Mouse (Mus musculus): ENCODE results near the gene Tle6. TPM values are rescaled to one million over a fixed set of nuclear protein-coding genes. Genes with fewer than 3 reads are reported as not detected.
A peak's percentile ranks its signal among the peaks of the same experiment; 100 is the strongest.

Tle6 gene
- total and polyA plus RNA-seq, 3 experiments: 16.9 to 31.9 TPM; not detected in 1

DNA sequence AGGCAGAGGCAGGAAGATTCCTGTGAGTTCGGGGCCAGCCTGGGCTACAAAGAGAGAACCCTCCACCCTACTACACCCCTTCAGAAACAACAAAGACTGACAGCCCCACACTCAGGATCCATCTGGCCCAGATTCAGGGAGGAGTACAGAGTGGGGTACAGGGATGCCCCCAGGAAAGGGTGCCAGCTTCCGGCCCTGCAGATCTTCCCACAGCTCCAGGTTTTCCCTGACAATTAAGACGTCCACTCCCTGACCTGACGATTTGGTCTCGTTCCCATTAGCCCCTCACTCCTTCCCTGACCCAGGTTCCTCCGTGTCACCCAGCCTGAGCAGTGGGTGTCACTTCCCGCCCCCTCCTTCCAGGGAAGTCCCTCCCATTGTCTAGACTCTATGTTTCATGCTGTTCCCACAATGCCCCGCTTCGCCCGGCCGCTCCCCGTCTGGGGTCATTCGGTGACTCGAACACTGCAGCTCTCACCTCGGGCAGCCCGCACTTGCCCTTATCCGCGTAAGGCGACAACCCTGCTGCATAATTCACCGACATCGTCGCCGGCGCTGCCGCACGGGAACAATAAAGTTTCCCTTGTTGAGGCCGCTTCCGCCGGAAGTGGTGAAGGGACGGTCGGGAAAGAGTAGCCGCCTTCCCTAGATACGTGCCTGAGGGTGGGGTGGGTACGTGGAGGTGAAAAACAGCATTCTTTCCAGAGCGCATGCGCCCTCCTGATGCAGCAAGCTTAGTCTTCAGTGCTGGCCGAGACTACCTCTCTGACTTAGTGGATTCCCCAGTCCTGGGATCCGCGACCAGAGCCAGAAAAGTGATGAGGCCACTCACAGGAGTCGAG, 26.3 kb upstream of the Tle6 start, which contains the start of gene Sirt6 (continued):
- peak in 1 of 2 experiments; percentile 40; a peak in 1 of 4 replicates for TF ChIP-seq EP300 (IDR thresholded peaks at IDR 0.05; ENCODE audit: low read depth in 1 of 2, low read length in 2 of 2)
- TF ChIP-seq MXI1 (IDR thresholded peaks at IDR 0.05; ENCODE audit: low read depth, low read length): peak; percentile 41; the same call in 1 of the 2 replicates
- TF ChIP-seq MAX (IDR thresholded peaks at IDR 0.05; ENCODE audit: low read length): peak; percentile 4; the same call in 1 of the 2 replicates
- TF ChIP-seq POLR2AphosphoS2 (IDR thresholded peaks at IDR 0.05; ENCODE audit: low read length): peak; percentile 94
- no peak for TF ChIP-seq GABPA (IDR thresholded peaks at IDR 0.05; ENCODE audit: low read depth, low read length)

DNA sequence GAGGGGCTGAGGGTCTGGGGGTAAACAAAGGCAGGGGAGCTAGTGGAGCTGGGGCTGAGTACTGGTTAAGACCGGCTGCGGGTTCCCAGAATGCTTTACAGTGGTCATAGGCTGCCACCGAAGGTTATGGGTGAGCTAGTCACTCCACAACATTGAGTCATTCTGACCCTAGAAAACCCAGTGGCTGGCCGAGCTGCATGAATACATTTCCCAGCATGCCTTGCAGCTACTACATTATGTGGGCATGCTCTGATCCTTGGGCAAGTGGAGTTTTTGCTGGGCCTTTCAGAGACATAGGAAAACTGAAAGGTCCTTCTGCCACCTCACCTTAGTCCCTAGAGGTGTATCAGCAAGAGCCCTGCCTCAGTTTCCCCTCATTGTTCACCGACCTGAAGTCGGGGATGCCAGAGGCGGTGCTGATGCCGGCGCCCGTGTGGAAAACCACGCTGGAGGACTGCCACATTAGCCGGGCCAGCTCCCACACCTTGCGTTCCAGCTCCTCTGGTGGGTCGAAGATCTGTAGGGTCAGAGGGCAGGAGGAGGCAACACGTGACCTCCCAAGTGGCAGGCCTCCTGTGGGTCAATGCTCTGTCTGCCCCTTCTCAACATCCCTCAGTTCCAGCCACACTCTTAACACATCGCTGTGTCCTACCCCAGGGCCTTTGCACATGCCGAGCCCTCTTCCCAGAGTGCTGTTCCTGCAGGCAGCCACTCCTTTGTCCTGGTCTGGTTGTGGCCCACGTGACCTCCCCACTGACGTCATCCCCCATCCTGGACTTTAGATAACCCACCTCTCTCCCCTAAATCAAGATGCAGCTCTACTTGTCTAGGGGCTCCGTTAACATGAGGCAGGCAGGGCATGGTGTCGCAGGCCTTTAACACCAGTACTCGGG, 25.5 kb upstream of the Tle6 start:
- Histone ChIP-seq H3K36me3 (ENCODE audit: control insufficient read depth in 1 of 2, insufficient read depth in 2 of 2, low read length in 2 of 2) (no peaks in the 10 kb centered on the region; a peak in 1 of 4 replicates), H3K27ac (ENCODE audit: control insufficient read depth, low read depth, low read length) (no peak overlapping the region; the same call in 1 of the 2 replicates), H3K4me1 (ENCODE audit: control insufficient read depth in 1 of 2, insufficient read depth in 2 of 2, low read length in 2 of 2) (peaks cover 2 to 19% of the 10 kb centered on the region in 2 experiments; a peak in 3 of 4 replicates), H3K4me3 (ENCODE audit: control insufficient read depth in 1 of 2, insufficient read depth in 1 of 2, low read depth in 2 of 2, low read length in 2 of 2) (peak overlapping the region; percentile 64 to 90), H3K27me3 (ENCODE audit: control insufficient read depth in 1 of 2, insufficient read depth in 2 of 2, low read length in 2 of 2) (no peaks in the 10 kb centered on the region), H3K9me3 (replicated peaks; ENCODE audit: insufficient read depth, low read length) (no peaks in the 10 kb centered on the region), H3K9ac (ENCODE audit: control insufficient read depth, low read depth, low read length, poor library complexity, severe bottlenecking) (peak overlapping the region; percentile 93), H3K79me2 (ENCODE audit: control insufficient read depth, insufficient read depth, low read length, poor library complexity) (peaks cover 4% of the 10 kb centered on the region; the same call in 1 of the 2 replicates)
- TF ChIP-seq MYB (IDR thresholded peaks at IDR 0.05; ENCODE audit: low read depth, low read length) (no peak), USF1 (IDR thresholded peaks at IDR 0.05; ENCODE audit: low read depth, low read length) (peak; percentile 72)
- no peak for DNase-seq (ENCODE audit: low read depth, low spot score)

DNA sequence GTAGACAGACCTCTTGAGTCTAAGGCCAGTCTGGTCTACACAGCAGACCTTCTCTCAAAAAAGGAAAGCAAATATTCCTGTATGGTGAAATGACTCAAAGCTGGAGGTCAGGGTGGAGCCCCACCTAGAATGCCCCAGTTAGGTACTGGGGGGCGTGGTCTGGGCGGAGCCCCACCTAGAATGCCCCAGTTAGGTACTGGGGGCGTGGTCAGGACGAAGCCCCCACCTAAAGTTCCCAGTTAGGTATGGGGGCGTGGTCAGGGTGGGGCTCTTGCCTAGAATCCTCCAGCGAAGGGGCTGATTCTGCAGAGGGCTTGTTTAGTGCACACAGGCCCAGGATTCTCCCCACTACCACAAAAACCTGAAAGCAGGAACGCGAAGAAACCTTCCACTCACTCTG, 22.6 kb upstream of the Tle6 start:
- Histone ChIP-seq H3K27ac (ENCODE audit: control insufficient read depth, low read depth, low read length) (no peak overlapping the region), H3K79me2 (ENCODE audit: control insufficient read depth, insufficient read depth, low read length, poor library complexity) (peaks cover 4% of the 10 kb centered on the region; the same call in 1 of the 2 replicates), H3K9me3 (replicated peaks; ENCODE audit: insufficient read depth, low read length) (no peaks in the 10 kb centered on the region), H3K4me1 (ENCODE audit: control insufficient read depth in 1 of 2, insufficient read depth in 2 of 2, low read length in 2 of 2) (peaks cover 2 to 16% of the 10 kb centered on the region in 2 experiments; a peak in 3 of 4 replicates), H3K36me3 (ENCODE audit: control insufficient read depth in 1 of 2, insufficient read depth in 2 of 2, low read length in 2 of 2) (no peaks in the 10 kb centered on the region; a peak in 1 of 4 replicates), H3K27me3 (ENCODE audit: control insufficient read depth in 1 of 2, insufficient read depth in 2 of 2, low read length in 2 of 2) (no peaks in the 10 kb centered on the region), H3K4me3 (ENCODE audit: control insufficient read depth in 1 of 2, insufficient read depth in 1 of 2, low read depth in 2 of 2, low read length in 2 of 2) (no peak overlapping the region), H3K9ac (ENCODE audit: control insufficient read depth, low read depth, low read length, poor library complexity, severe bottlenecking) (no peak overlapping the region)
- TF ChIP-seq E2F4 (IDR thresholded peaks at IDR 0.05; ENCODE audit: borderline replicate concordance, low read depth, low read length) (no peak), NELFE (IDR thresholded peaks at IDR 0.05; ENCODE audit: low read depth, low read length) (no peak), NRF1 (IDR thresholded peaks at IDR 0.05; ENCODE audit: insufficient read depth, low read depth, low read length, poor library complexity, severe bottlenecking) (no peak), HCFC1 (IDR thresholded peaks at IDR 0.05; ENCODE audit: low read depth, low read length) (no peak), ELF1 (IDR thresholded peaks at IDR 0.05; ENCODE audit: low read depth, low read length) (no peak), USF2 (IDR thresholded peaks at IDR 0.05; ENCODE audit: borderline replicate concordance in 1 of 2, insufficient read depth in 1 of 2, low read depth in 1 of 2, low read length in 2 of 2) (no peak), CHD2 (IDR thresholded peaks at IDR 0.05; ENCODE audit: low read length) (no peak), MAFK (IDR thresholded peaks at IDR 0.05; ENCODE audit: borderline replicate concordance, low read depth, low read length) (no peak), ETS1 (IDR thresholded peaks at IDR 0.05; ENCODE audit: low read depth, low read length) (no peak), TCF12 (IDR thresholded peaks at IDR 0.05; ENCODE audit: low read depth, low read length) (no peak), TAL1 (IDR thresholded peaks at IDR 0.05; ENCODE audit: low read length) (no peak), POLR2AphosphoS2 (IDR thresholded peaks at IDR 0.05; ENCODE audit: low read length) (no peak), MYC (IDR thresholded peaks at IDR 0.05; ENCODE audit: low read depth, low read length) (no peak), MAX (IDR thresholded peaks at IDR 0.05; ENCODE audit: low read length) (no peak), SIN3A (IDR thresholded peaks at IDR 0.05; ENCODE audit: low read length) (no peak), SMC3 (IDR thresholded peaks at IDR 0.05; ENCODE audit: low read depth, low read length) (no peak)
- DNase-seq (ENCODE audit: low read depth, low spot score): no peak
